Mouse (Mus musculus) G1E (cell line): ENCODE data around the gene Gapvd1. TPM values are rescaled to one million over a fixed set of nuclear protein-coding genes. Genes with fewer than 3 reads are reported as not detected.

ENCODE experiments used
- ATAC-seq: 2 replicates; pipeline ENCODE4 v1.8.0; 2016; ENCODE audit warnings: mild to moderate bottlenecking; ENCODE audit not compliant: insufficient number of reproducible peaks, poor library complexity, low FRiP score, severe bottlenecking; ENCODE audit errors: extremely low read depth
- DNase-seq: peaks from one replicate; pipeline ENCODE4 v3.0.0; 2012; ENCODE audit warnings: low spot score
- H3K27me3 ChIP-seq: 2 replicates; pipeline ENCODE4 v1.6.1; 2012; ENCODE audit warnings: mild to moderate bottlenecking, low read length, inconsistent platforms; ENCODE audit not compliant: insufficient read depth
- H3K36me3 ChIP-seq: replicated peaks from 2 replicates; pipeline ENCODE3; 2012; ENCODE audit warnings: mild to moderate bottlenecking, inconsistent platforms
- H3K4me1 ChIP-seq: 2 replicates; pipeline ENCODE4 v1.6.1; 2012; ENCODE audit warnings: low read depth, low read length, inconsistent platforms, mixed read lengths; ENCODE audit not compliant: insufficient read depth
- H3K4me3 ChIP-seq: 2 replicates; pipeline ENCODE4 v1.5.1; 2012; ENCODE audit warnings: low read depth, mild to moderate bottlenecking, inconsistent platforms, low read length, moderate library complexity, mixed read lengths
- H3K9me3 ChIP-seq: replicated peaks from 2 replicates; pipeline ENCODE4 v1.6.1; 2012; ENCODE audit warnings: inconsistent platforms
- CTCF ChIP-seq: IDR thresholded peaks from 2 replicates; pipeline ENCODE4 v1.5.1; 2012; ENCODE audit warnings: low read depth, low read length, inconsistent platforms, mixed read lengths
- GATA1 ChIP-seq: IDR thresholded peaks from 2 replicates; pipeline ENCODE4 v1.6.1; 2012; ENCODE audit warnings: borderline replicate concordance, low read length, inconsistent platforms, mixed read lengths
- GATA2 ChIP-seq: IDR thresholded peaks from 2 replicates; pipeline ENCODE4 v1.6.1; 2012; ENCODE audit warnings: low read depth, low read length, inconsistent platforms, borderline replicate concordance
- POLR2AphosphoS5 ChIP-seq: IDR thresholded peaks from 2 replicates; pipeline ENCODE4 v1.6.1; 2012; ENCODE audit warnings: low read depth, low read length, inconsistent platforms; ENCODE audit not compliant: insufficient replicate concordance
- TAL1 ChIP-seq: conservative IDR thresholded peaks from 2 replicates; pipeline ENCODE4 v1.6.1; 2012; ENCODE audit warnings: low read depth, low read length, inconsistent platforms, mixed read lengths
- polyA plus RNA-seq: library from polyadenylated mRNA; stranded (reverse); fragments of >175 nt; gene quantifications from 2 replicates; pipeline ENCODE4 v1.2.3, GENCODE M21; 2012
- total RNA-seq, 2 experiments: library from RNA; stranded (forward) in 1 of 2; stranded (reverse) in 1 of 2; fragments of 200-1000 nt in 1 of 2; fragments of >200 nt in 1 of 2; fragmentation: Nextera tagmentation in 1 of 2; gene quantifications; 2 replicates each; pipeline ENCODE4 v1.2.3; 2014 to 2017

Gene Gapvd1
- total and polyA plus RNA-seq, 3 experiments = 23.5 to 102 (median 95.0) TPM

DNA sequence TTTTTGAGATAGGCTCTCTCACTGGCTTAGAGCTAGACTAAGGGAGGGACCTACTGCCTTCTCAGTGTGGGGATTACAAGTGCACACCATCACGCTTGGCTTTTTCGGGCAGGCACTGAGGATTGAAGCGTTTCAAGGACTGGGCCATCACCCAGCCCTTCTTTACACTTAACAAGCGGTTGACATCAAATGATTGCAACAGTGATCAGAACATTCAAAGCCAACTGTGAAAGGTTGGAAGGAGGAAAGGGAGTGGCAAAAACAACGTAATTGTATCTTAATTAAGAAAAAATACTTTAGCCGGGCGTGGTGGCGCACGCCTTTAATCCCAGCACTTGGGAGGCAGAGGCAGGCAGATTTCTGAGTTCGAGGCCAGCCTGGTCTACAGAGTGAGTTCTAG is 62.2 kb downstream of the Gapvd1 start:
- H3K36me3 ChIP-seq = peaks cover 95% of the 10 kb centered on the region
- no peak overlapping the region for H3K4me3 ChIP-seq
- no peak for DNase-seq
- H3K4me1 ChIP-seq = no peaks in the 10 kb centered on the region
- TF ChIP-seq POLR2AphosphoS5 = no peak
- no peak for TF ChIP-seq CTCF
- no peak for TF ChIP-seq GATA2
- no peak for TF ChIP-seq TAL1
- no peak for TF ChIP-seq GATA1
- ATAC-seq = no peak
- no peaks in the 10 kb centered on the region for H3K27me3 ChIP-seq
- H3K9me3 ChIP-seq = no peaks in the 10 kb centered on the region

DNA sequence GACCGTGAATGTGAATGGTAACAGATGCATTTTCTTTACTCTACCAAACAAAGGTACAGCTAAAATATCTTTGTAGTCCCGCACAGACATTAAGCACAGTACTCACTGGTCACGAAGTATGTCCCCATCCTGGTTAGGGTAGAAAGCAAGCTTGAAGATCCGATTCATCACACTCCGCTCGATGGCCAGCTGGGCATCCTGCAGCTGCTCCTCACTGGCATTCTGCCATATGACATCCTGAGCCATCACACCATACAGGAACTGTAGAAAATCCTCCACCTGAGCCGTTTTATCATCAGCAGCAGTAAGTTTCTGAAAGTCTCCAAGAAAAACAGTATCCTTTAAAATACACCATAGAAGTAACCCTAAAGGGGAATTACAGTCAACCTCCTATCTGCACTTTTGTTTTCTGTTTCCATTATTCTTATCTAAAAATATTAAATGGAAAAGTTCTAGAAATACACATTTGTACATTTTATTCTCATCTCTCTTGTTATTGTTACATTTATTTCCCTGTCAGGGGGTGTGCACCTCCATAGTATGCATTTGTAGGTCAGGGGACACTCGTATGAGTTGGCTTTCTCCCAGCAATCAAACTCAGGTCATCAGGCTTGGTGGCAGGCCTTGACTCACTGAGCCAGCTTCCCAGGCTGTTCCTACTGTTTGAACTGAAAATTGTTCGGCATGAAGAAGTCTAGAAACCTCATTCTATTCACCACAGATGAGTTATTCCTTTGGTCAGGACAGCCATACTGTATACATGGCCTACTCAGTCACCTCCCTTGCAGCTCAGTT is 70.8 kb downstream of the Gapvd1 start:
- DNase-seq (no peak), ATAC-seq (no peak)
- no peaks in the 10 kb centered on the region for H3K27me3 ChIP-seq
- H3K4me1 ChIP-seq = no peaks in the 10 kb centered on the region
- TF ChIP-seq GATA2 (no peak), TAL1 (no peak), POLR2AphosphoS5 (no peak), CTCF (no peak), GATA1 (no peak)
- no peaks in the 10 kb centered on the region for H3K9me3 ChIP-seq
- H3K4me3 ChIP-seq = no peak overlapping the region
- peaks cover 80% of the 10 kb centered on the region for H3K36me3 ChIP-seq

- no peak for TF ChIP-seq POLR2AphosphoS5
- no peak for TF ChIP-seq GATA2
- TF ChIP-seq CTCF = no peak
- TF ChIP-seq GATA1 = no peak
- TF ChIP-seq TAL1 = no peak
- DNase-seq = no peak
- no peak for ATAC-seq
- peaks cover 80% of the 10 kb centered on the region for H3K36me3 ChIP-seq
- no peaks in the 10 kb centered on the region for H3K9me3 ChIP-seq
- no peaks in the 10 kb centered on the region for H3K4me1 ChIP-seq
- no peaks in the 10 kb centered on the region for H3K27me3 ChIP-seq
- H3K4me3 ChIP-seq = no peak overlapping the region
Measured at GRCm38 (mm10) chr2:34677976-34678375, 77.1 kb downstream of the Gapvd1 start.

DNA sequence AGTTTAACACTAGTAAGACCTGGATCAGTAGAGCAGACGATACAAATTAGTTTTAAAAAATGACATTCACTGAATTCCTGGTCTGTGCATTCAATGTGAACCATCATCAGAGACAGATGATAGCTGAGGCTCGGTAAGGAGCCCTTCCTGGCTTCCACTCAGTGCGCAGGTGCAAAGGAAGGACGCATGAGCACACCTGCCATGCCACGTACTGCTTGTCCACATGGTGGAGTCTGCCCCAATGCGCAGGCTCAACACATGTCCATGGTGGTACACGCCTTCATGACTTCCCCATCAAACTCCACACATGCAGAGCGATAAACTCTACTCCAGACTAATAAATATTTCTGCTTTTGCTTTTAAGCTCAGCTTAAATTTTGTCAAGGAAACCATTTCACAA is 78.0 kb downstream of the Gapvd1 start:
- DNase-seq = no peak
- Histone ChIP-seq H3K4me1 (no peaks in the 10 kb centered on the region), H3K4me3 (no peak overlapping the region), H3K27me3 (no peaks in the 10 kb centered on the region), H3K9me3 (no peaks in the 10 kb centered on the region), H3K36me3 (peaks cover 77% of the 10 kb centered on the region)
- TF ChIP-seq POLR2AphosphoS5 (no peak), GATA1 (no peak), TAL1 (no peak), GATA2 (no peak), CTCF (no peak)
- ATAC-seq = no peak

DNA sequence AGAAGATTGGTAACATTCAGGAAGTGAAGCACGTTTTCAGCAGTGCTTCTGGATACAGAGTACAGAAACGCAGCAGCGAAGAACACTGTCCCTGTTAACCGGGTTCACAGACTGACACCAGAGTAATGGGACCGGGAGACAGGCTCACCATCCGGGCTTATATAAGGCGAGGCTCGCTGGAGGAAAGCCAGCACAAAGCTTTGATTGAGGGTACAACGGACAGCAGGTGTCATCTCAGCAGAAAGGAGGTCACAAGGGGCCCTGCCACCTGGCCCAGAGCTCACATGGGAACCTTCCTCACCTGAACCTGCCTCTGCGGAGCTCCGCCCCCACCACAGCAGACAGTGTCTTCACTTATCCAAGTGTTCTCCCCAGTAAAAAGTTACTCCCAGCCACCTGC is 81.2 kb downstream of the Gapvd1 start:
- peaks cover 7% of the 10 kb centered on the region for H3K27me3 ChIP-seq
- DNase-seq (no peak), ATAC-seq (no peak)
- TF ChIP-seq GATA2 (no peak), POLR2AphosphoS5 (no peak), CTCF (no peak), TAL1 (no peak), GATA1 (no peak)
- no peaks in the 10 kb centered on the region for H3K9me3 ChIP-seq
- H3K36me3 ChIP-seq = peaks cover 66% of the 10 kb centered on the region
- no peak overlapping the region for H3K4me3 ChIP-seq
- peaks cover 12% of the 10 kb centered on the region for H3K4me1 ChIP-seq

DNA sequence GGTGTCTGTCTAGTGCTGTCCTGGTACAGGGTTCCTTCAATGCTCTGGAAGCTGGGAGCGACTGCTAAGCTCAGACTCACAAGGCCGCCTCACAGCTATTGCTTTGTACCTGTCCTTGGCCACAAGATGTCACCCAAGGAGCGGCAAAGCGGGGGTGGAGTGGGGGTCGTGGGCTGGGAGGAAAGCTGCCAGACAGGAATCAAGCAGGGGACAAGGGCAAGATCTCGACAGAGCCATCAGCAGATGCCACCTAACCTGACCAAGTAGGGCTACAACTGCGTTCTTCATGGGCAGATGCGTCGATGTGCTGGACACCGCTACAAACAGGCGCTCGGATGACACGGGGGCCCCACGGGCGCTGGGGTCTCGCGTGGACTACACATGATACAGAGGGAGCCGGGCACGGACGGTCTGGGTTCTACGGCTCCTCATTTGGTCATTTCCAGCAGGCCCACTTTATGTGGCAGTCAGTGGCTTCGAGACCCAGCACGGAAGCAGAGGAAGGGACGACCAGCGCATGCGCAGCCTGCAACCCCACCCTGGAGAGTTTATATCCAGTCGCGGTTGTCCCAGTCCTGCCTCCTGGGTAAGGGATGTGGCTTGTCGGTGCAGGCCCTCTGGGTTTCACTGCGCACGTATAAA is 83.5 kb downstream of the Gapvd1 start:
- ATAC-seq (no peak), DNase-seq (peak; percentile 36)
- peaks cover 15% of the 10 kb centered on the region for H3K4me1 ChIP-seq
- H3K36me3 ChIP-seq = peaks cover 43% of the 10 kb centered on the region
- TF ChIP-seq GATA1 (no peak), CTCF (no peak), TAL1 (no peak), GATA2 (no peak), POLR2AphosphoS5 (no peak)
- H3K9me3 ChIP-seq = no peaks in the 10 kb centered on the region
- H3K27me3 ChIP-seq = peaks cover 22% of the 10 kb centered on the region
- H3K4me3 ChIP-seq = peak overlapping the region; percentile 62; the same call in 1 of the 2 replicates
